Mouse (Mus musculus) thymus, adult 18-20 months (tissue): ENCODE measurements at regions not wholly inside any gene's neighbourhood (a gene's known extent, or its start where the extent isn't known, plus 50 kb on each side); places are given as distances from the start of the nearest gene placed in this dataset.

ENCODE experiments used
- DNase-seq, 2 experiments: peaks; one replicate each; pipeline ENCODE4 v3.0.0; 2022; ENCODE audit warnings: mixed read lengths in 2 of 2

- no peak for DNase-seq
Measured at GRCm38 (mm10) chr3:35387386-35387785, 366.5 kb upstream of the Atp11b start.

- no peak for DNase-seq
Measured at GRCm38 (mm10) chr3:35392657-35393056, 361.2 kb upstream of the Atp11b start.

DNA sequence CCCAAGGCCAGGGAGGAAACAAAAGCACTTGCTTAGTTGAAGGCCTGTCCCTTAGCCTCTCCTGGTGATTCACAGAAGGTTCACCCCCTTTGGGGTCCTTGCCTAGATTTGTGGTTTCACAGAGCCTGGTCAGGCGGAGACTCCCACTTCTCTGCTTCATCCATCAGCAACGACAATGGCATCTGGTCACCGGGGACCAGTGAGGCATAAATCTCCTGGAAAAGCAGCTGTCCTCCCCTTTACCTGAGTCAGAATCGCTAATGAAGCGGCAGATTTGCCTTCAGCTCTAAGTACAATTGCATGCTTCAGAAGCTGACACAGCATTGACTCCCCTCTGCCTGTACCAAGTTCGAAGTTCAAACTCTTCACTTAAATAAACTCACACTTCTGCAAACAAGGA lies 353.7 kb upstream of the Atp11b start:
- DNase-seq: no peak

- no peak for DNase-seq
Measured at GRCm38 (mm10) chr3:35402666-35403065, 351.2 kb upstream of the Atp11b start.

GRCm38 (mm10) chr3:35403952-35404351 lies 350.0 kb upstream of the Atp11b start:
- no peak for DNase-seq

DNA sequence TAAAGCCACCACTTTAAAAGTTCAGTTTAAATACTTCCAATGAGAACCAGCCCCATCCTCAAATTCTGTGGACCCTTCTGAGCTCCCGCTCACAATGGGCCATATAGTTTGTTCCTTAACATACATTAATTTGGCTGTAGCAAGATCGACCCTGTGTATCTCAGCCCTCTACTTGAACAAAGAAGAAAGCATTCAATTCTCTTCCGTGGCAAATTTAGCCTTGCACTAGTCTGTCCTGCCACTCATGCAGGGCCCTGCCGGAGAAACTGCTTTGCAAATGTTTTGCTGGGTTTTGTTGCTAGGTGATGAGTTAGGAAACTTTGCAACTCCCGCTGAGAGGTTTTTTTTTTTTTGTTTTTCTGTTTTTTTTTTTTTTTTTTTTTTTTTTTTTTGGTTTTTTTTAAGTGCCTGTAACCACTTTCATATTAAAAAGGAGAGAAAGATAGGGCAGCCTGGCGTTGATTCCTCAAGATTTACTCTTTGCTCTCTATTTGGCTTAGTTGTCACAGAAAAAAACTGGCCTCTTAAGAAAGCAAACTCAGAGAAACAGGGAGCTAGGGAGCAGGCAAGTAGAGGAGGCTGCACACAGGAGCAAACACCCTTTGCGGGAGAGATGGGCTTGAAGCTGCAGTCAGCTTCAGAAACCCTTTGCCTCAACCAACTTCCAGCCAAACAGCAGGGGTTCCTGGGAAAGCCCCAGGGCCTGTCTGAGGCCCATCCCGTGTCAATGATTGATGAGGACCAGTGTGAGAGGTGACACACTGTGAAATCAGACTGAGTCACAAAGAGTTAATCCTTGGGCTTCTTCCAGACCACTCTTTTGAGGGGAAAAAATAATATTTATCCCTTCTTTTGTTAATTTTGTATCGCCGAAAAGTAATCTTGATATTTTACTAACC lies 349.2 kb upstream of the Atp11b start:
- DNase-seq: no peak

GRCm38 (mm10) chr3:35405621-35406079 lies 348.3 kb upstream of the Atp11b start:
- no peak for DNase-seq

GRCm38 (mm10) chr3:35437687-35438086 lies 316.2 kb upstream of the Atp11b start:
- DNase-seq: no peak

- no peak for DNase-seq
Measured at GRCm38 (mm10) chr3:35462858-35463257, 291.0 kb upstream of the Atp11b start.

DNA sequence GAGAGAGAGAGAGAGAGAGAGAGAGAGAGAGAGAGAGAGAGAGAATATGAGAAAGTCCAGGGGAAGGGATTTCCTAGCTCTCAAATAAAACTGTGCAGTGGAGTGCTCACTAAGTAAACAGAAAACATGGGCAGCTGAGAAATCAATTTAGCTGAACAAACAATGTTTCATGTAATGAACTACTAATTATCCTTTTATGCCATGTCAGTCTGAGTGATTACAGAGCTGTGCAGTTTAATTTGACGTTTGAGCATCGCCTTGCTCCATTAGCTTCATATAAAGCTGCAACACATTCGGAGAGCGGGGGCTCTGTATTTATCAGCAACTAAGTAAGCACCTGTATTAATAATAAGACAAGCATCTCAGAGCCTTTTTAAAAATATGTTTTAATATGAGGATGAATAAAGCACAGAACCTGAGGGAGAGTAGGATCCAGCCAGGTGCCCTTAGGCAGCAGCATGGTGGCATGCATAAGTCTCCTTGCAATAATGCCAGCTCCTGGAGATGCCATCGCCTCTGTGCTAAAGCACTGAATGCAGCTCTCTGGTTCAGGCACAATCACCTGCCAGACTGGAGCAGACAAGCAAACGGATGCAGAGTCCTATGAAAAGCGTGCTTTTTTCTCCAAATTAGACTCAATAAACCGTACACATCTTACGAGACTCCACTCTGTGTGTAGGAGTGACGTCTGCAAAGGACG lies 289.5 kb upstream of the Atp11b start:
- no peak for DNase-seq

GRCm38 (mm10) chr3:35465956-35466355 lies 287.9 kb upstream of the Atp11b start:
- DNase-seq: no peak

- DNase-seq: no peak
Measured at GRCm38 (mm10) chr3:35473351-35473750, 280.6 kb upstream of the Atp11b start.

DNA sequence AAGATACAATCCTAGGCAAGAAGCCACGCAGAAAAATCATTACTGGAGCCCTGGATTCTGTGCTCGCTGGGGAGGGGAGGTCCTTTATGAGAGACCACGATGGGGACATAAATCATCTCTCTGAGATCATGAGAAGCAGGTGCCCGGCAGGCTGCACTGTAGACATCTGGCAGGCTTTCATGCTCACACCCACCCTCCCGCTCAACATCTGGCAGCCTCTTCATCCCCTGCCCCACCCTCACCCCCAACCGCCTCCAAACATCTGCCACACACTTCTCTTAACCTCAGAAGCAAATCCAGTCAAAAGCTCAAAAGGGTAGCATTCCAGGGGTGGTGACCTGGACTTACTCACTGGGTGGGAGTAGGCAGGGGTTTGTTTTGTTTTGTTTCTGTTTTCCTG lies 279.5 kb upstream of the Atp11b start:
- DNase-seq: no peak

DNA sequence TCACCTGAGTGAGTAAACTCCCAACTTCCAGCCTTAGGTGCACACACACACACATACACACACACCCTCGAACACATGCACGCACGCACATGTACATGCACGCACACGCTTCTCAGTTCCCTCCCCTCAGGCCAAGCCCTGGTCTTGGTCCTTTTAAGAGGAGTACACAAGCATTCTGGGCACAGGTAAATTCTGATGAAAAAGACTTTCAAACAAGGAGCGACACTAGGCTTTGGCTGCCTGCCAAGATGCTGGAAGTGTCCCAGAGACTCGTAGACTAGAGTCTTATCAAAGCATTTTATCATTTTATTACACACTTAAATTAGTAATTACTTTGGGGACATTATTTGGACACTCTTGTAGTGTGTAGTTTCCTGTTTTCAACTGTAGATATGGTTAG lies 278.6 kb upstream of the Atp11b start:
- DNase-seq: no peak

DNA sequence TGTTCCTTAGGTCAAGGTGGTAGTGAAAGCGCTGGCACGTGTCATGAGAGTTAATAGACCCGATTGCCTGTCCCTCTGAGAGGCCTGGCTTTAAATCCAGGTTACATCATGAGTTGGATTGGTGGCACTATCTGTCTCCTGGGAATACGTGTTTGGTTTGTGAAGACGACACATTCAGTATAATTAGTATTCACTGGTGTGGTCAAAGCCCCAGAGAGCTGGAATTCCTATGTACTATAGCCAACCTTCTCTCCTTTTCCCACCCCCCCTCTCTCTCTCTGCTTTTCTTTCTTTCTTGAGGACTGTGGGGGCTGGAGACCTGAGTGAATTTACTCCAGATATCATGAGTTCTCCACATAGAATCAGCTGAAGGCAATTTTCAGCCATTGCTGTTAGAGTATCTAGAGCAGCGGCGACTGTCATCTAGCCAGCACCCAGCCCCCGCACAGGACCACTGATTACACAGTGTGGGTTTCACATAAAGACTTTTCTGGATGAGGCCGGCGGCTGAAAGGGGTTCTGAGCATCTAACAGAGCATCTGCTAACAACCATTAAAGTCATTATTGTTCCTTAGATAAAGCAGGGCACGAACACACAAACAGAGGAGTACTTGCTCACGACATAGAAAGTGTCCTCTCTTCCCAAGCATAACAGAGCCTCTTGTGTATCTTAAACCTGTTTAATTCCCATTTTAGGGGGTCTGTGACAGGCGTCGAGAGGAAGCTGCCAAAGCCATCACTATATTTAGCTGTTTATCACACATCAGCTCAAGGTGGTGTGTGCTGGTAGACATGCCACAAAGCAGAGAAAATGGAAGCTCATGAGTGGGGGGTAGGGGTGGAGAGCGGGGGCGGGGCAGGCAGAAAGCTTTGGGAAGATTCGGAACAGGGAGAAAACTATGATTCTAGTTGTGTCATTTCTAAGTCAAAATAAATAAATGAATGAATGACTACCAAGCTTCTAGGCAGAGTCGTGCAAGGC lies 272.9 kb upstream of the Atp11b start:
- DNase-seq: no peak

DNA sequence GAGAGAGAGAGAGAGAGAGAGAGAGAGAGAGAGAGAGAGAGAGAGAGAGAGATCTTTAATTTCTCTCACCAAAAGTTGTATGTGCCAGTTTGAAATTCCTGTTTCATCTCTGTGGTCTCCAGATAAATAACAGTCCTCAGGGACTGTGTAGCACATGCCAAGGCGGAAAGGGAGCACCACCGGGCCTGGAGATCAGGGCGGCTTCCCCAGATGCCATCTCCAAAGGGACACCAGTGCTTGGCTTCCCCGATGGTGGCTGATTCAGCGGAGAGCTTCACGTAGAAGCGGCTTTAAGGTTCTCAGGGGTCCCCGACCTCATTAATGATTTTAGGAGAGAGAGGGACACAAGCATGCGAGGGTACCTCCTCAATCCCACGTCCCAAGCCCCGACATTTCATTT lies 272.1 kb upstream of the Atp11b start:
- DNase-seq: no peak

DNA sequence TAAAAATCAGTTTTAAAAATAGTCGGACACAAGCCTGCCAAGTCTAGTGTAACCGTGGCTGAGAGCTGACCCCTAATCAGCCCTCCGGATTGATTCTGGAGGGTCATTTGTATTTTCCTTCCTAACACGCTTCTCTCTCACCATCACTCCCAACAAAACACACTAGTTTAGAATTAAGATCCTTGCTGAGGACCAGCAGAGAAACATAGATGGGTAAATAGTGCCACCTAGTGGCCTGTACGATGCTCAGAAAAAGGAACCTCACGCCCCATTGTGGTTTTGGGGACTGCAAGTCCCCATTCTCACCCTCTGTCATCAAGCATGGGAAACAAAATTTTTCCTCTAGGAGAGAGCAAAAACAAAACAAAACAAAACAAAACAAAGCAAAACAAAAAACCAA lies 271.6 kb upstream of the Atp11b start:
- DNase-seq: no peak

DNA sequence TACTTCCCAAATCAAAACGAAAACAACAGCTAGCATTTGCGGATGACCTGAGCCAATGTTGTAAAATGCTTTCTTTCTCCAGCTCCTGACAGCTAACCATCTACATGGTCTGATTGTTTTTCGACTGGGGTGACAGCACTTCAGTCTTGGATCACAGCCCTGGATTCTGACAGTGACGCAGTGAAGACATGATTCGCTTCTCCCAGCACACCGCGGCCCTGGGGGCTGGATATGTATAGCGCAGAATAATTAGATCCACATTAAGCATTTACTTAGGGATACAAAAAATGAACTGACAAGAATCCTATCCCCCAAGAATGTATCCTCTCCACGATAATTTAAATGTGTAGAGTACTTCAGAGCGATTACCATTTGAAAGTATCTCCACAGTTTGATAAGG lies 271.1 kb upstream of the Atp11b start:
- DNase-seq: no peak

- DNase-seq: no peak
Measured at GRCm38 (mm10) chr3:35496027-35496824, 257.7 kb upstream of the Atp11b start.

GRCm38 (mm10) chr3:35510314-35510713 lies 243.6 kb upstream of the Atp11b start:
- no peak for DNase-seq

DNA sequence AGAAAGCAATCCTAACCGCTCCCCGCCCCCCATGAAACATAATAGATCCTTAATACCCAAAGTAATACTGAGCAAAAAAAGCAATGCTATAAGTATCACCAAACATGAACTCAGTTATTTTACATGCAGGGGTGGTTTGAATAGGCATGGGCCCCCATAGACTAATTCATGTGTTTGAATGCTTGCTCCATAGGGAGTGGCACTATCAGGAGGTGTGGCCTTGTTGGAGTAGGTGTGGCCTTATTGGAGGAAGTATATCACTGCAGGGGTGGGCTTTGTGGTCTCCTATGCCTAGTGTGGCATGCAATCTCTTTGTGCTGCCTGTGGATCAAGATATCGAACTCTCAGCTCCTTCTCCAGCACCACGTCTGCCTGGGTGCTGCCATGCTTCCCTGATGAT lies 237.4 kb upstream of the Atp11b start:
- DNase-seq: no peak

DNA sequence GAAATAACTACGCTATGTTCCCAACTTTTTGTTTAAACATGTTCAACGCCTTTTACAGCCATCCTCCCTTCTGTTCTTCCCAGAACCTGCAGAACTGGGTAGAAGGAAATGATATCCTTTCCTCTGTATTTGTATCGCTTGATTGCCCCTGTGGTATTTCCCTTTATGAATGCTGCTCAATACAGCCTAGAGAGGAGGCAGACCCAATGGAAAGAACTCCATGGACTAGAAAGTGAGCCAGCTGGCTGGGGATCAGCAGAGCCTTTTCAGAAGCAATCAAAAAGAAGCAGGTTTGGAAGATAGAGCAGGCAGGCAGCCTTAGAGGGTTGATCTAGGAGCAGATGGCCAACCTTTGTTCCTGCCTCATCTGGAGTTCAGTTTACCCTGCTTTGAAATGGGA lies 233.8 kb upstream of the Atp11b start:
- DNase-seq: no peak
